Mouse (Mus musculus): ENCODE measurements around the gene Irak3. TPM values are rescaled to one million over a fixed set of nuclear protein-coding genes. Genes with fewer than 3 reads are reported as not detected.

Irak3 gene
- polyA plus RNA-seq, 2 experiments: 0.78 to 1.4 TPM

DNA sequence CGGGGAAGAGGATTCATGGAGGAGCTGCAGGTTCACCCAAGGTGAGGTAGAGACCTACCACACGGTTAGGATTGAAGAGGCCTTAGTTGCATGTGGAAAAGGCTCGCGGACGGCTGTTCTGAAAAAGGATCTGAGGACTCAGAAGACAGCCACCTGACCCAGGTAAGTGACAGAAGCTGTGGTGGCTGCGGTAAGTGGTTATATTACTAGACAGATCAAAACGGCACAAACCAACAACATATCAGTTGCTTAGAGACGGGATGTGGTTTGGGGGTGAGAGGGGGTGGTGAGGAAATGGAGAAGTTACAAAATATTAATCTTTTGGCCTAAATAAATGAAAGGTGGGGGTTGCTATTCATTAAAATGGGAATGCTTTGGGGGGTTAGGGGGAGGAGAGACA, 8.7 kb downstream of the Irak3 start:
- Histone ChIP-seq H3K9ac (replicated peaks) (no peak overlapping the region), H3K27me3 (ENCODE audit: control insufficient read depth, insufficient read depth, low read length) (no peaks in the 10 kb centered on the region), H3K36me3 (replicated peaks; ENCODE audit: control insufficient read depth, insufficient read depth, low read depth) (no peaks in the 10 kb centered on the region), H3K27ac (no peak overlapping the region), H3K4me1 (replicated peaks; ENCODE audit: control insufficient read depth in 2 of 2, insufficient read depth in 2 of 2, low read length in 1 of 2) (peaks cover 0 to 4% of the 10 kb centered on the region in 2 experiments; a peak in 1 of 4 replicates), H3K4me2 (ENCODE audit: low read depth) (no peak overlapping the region), H3K9me3 (ENCODE audit: control insufficient read depth, low read length) (no peaks in the 10 kb centered on the region), H3K4me3 (ENCODE audit: insufficient read depth in 1 of 2, low read depth in 2 of 2, low read length in 2 of 2) (no peak overlapping the region)
- no peak for DNase-seq (ENCODE audit: low read depth in 3 of 3, low spot score in 3 of 3)
- TF ChIP-seq EP300 (IDR thresholded peaks at IDR 0.05; ENCODE audit: low read depth): no peak
- TF ChIP-seq CTCF (IDR thresholded peaks at IDR 0.05; ENCODE audit: low read depth): no peak
- WGBS (ENCODE audit: insufficient replicate concordance): 39% methylated on average over 8 of the region's 8 CpGs
- ATAC-seq (ENCODE audit: insufficient read depth): no peak

DNA sequence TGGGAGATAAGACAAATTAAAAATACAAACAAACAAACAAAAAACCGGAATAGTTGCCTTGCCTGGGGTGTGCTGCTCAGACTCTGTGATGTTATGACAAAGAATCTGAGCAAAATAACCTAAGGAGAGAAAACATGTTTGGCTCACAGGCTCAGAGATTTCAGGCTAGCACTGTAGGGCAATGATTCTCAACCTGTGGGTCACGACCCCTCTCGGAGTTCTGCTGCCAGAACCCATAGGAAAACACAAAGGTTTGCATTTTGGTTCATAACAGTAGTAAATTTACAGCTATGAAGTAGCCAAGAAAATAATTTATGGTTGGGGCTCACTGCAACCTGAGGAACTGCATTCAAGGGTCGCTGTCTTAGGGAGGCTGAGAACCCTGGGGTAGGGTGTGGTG, 9.7 kb downstream of the Irak3 start:
- no peaks in the 10 kb centered on the region for H3K9me3 ChIP-seq (ENCODE audit: control insufficient read depth, low read length)
- no peak overlapping the region for H3K9ac ChIP-seq (replicated peaks)
- TF ChIP-seq CTCF (IDR thresholded peaks at IDR 0.05; ENCODE audit: low read depth): no peak
- TF ChIP-seq EP300 (IDR thresholded peaks at IDR 0.05; ENCODE audit: low read depth): no peak
- no peak for DNase-seq (ENCODE audit: low read depth in 3 of 3, low spot score in 3 of 3)
- no peak overlapping the region for H3K27ac ChIP-seq
- peaks cover 0 to 4% of the 10 kb centered on the region in 2 experiments; a peak in 1 of 4 replicates for H3K4me1 ChIP-seq (replicated peaks; ENCODE audit: control insufficient read depth in 2 of 2, insufficient read depth in 2 of 2, low read length in 1 of 2)
- no peaks in the 10 kb centered on the region for H3K36me3 ChIP-seq (replicated peaks; ENCODE audit: control insufficient read depth, insufficient read depth, low read depth)
- H3K27me3 ChIP-seq (ENCODE audit: control insufficient read depth, insufficient read depth, low read length): no peaks in the 10 kb centered on the region
- no peak overlapping the region for H3K4me3 ChIP-seq (ENCODE audit: insufficient read depth in 1 of 2, low read depth in 2 of 2, low read length in 2 of 2)
- no peak for ATAC-seq (ENCODE audit: insufficient read depth)
- H3K4me2 ChIP-seq (ENCODE audit: low read depth): no peak overlapping the region
- 72% methylated on average over 4 of the region's 4 CpGs for WGBS (ENCODE audit: insufficient replicate concordance)

DNA sequence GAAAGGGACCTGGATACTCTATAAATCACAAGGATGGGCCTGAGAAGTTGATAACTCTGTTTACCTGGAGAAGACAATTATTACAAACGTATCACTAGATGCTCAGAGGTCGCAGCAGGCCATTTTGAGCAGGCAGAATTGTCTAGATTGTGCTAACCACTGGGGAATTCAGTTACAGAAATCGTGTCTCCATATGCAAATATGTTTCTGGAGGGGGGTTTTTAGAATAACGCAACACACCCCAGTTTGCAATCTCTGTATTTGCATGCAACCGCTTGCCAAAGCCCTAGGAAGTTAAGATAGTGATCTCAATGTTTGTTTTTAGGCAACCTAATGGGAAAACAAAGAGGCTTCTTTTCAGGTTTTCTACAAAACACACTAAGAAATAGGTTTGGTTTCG, 10.8 kb downstream of the Irak3 start:
- 59% methylated on average over 6 of the region's 6 CpGs for WGBS (ENCODE audit: insufficient replicate concordance)
- Histone ChIP-seq H3K4me2 (ENCODE audit: low read depth) (no peak overlapping the region), H3K36me3 (replicated peaks; ENCODE audit: control insufficient read depth, insufficient read depth, low read depth) (no peaks in the 10 kb centered on the region), H3K9me3 (ENCODE audit: control insufficient read depth, low read length) (no peaks in the 10 kb centered on the region), H3K9ac (replicated peaks) (no peak overlapping the region), H3K4me1 (replicated peaks; ENCODE audit: control insufficient read depth in 2 of 2, insufficient read depth in 2 of 2, low read length in 1 of 2) (peaks cover 0 to 4% of the 10 kb centered on the region in 2 experiments; a peak in 1 of 4 replicates), H3K27me3 (ENCODE audit: control insufficient read depth, insufficient read depth, low read length) (no peaks in the 10 kb centered on the region), H3K4me3 (ENCODE audit: insufficient read depth in 1 of 2, low read depth in 2 of 2, low read length in 2 of 2) (no peak overlapping the region), H3K27ac (no peak overlapping the region)
- DNase-seq (ENCODE audit: low read depth in 3 of 3, low spot score in 3 of 3) (no peak), ATAC-seq (ENCODE audit: insufficient read depth) (no peak)
- TF ChIP-seq CTCF (IDR thresholded peaks at IDR 0.05; ENCODE audit: low read depth): no peak
- no peak for TF ChIP-seq EP300 (IDR thresholded peaks at IDR 0.05; ENCODE audit: low read depth)

DNA sequence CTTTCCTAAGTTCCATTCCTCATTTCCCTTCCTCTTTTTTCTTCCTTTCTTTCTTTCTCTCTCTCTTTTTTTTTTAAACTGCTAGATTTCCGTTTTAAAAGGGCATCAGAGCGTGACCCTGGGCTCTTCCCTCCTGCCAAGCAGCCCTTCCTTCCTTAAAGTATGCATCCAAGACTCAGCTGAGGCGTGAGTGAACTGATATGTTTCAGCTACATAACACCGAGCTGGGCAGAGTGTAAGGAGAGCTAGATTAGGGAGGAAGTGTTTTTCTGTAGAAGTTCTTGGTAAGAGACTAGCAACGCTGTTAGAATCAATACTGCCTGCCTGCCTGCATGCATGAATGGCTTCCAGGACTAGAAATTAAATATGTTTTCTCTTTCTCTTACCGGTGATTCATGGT, 12.1 kb downstream of the Irak3 start:
- peaks cover 0 to 4% of the 10 kb centered on the region in 2 experiments; a peak in 1 of 4 replicates for H3K4me1 ChIP-seq (replicated peaks; ENCODE audit: control insufficient read depth in 2 of 2, insufficient read depth in 2 of 2, low read length in 1 of 2)
- WGBS (ENCODE audit: insufficient replicate concordance): 21% methylated on average over 6 of the region's 6 CpGs
- H3K9me3 ChIP-seq (ENCODE audit: control insufficient read depth, low read length): no peaks in the 10 kb centered on the region
- H3K27ac ChIP-seq: no peak overlapping the region
- TF ChIP-seq CTCF (IDR thresholded peaks at IDR 0.05; ENCODE audit: low read depth) (no peak), EP300 (IDR thresholded peaks at IDR 0.05; ENCODE audit: low read depth) (no peak)
- H3K36me3 ChIP-seq (replicated peaks; ENCODE audit: control insufficient read depth, insufficient read depth, low read depth): no peaks in the 10 kb centered on the region
- no peaks in the 10 kb centered on the region for H3K27me3 ChIP-seq (ENCODE audit: control insufficient read depth, insufficient read depth, low read length)
- H3K9ac ChIP-seq (replicated peaks): no peak overlapping the region
- ATAC-seq (ENCODE audit: insufficient read depth) (no peak), DNase-seq (ENCODE audit: low read depth in 3 of 3, low spot score in 3 of 3) (no peak)
- H3K4me2 ChIP-seq (ENCODE audit: low read depth): peak overlapping the region; percentile 18; the same call in 1 of the 2 replicates
- H3K4me3 ChIP-seq (ENCODE audit: insufficient read depth in 1 of 2, low read depth in 2 of 2, low read length in 2 of 2): no peak overlapping the region

DNA sequence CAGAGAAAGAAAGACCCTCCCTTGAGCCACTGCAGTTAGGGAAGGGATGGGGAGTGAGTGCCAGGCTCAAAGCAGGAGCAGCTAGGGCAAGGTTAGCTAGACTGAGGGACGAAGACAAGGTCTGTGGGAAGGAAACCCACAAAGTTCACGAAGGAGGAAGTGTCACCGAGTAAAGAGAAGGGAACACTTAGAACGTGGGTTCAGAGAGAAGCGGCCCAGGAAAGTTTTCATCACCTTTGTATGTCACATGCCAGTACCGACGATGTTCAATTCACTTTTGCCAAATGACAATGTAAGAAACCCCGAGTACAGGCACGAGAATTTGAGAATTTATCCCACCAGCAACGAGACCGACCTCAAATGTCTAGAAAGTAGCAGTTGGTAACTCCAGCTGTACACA, 12.7 kb downstream of the Irak3 start:
- no peak overlapping the region for H3K27ac ChIP-seq

More for the DNA sequence above, 12.7 kb downstream of the Irak3 start:
- H3K36me3 ChIP-seq (replicated peaks; ENCODE audit: control insufficient read depth, insufficient read depth, low read depth): no peaks in the 10 kb centered on the region
- no peak overlapping the region for H3K9ac ChIP-seq (replicated peaks)
- ATAC-seq (ENCODE audit: insufficient read depth) (no peak), DNase-seq (ENCODE audit: low read depth in 3 of 3, low spot score in 3 of 3) (no peak)
- no peaks in the 10 kb centered on the region for H3K9me3 ChIP-seq (ENCODE audit: control insufficient read depth, low read length)
- H3K4me1 ChIP-seq (replicated peaks; ENCODE audit: control insufficient read depth in 2 of 2, insufficient read depth in 2 of 2, low read length in 1 of 2): peaks cover 0 to 4% of the 10 kb centered on the region in 2 experiments; a peak in 1 of 4 replicates
- H3K4me2 ChIP-seq (ENCODE audit: low read depth): peak overlapping the region; percentile 18; the same call in 1 of the 2 replicates
- H3K27me3 ChIP-seq (ENCODE audit: control insufficient read depth, insufficient read depth, low read length): no peaks in the 10 kb centered on the region
- no peak for TF ChIP-seq CTCF (IDR thresholded peaks at IDR 0.05; ENCODE audit: low read depth)
- TF ChIP-seq EP300 (IDR thresholded peaks at IDR 0.05; ENCODE audit: low read depth): no peak
- WGBS (ENCODE audit: insufficient replicate concordance): 15% methylated on average over 11 of the region's 11 CpGs
- H3K4me3 ChIP-seq (ENCODE audit: insufficient read depth in 1 of 2, low read depth in 2 of 2, low read length in 2 of 2): no peak overlapping the region
